Mouse (Mus musculus): ENCODE results near the gene Syce3.

- TF ChIP-seq POLR2A (IDR thresholded peaks at IDR 0.05; ENCODE audit: borderline replicate concordance, low read depth, low read length) (no peak), CTCF (IDR thresholded peaks at IDR 0.05; ENCODE audit: low read depth, low read length) (no peak)
These were observed 18.6 kb upstream of the Syce3 start for GRCm38 (mm10) chr15:89428821-89429351.
